Mouse (Mus musculus): ENCODE results near the gene Nectin1. TPM values are rescaled to one million over a fixed set of nuclear protein-coding genes. Genes with fewer than 3 reads are reported as not detected.

Gene Nectin1
- polyA plus RNA-seq, 1 experiment from 2014 or later: 1.5 TPM

- H3K4me3 ChIP-seq: no peak overlapping the region
- peaks cover 6% of the 10 kb centered on the region; the same call in 1 of the 2 replicates for H3K27me3 ChIP-seq (replicated peaks)
- no peak overlapping the region for H3K4me2 ChIP-seq
- no peaks in the 10 kb centered on the region for H3K9me3 ChIP-seq
- H3K27ac ChIP-seq (replicated peaks): no peak overlapping the region
- WGBS: 62% methylated on average over 5 of the region's 5 CpGs
- H3K9ac ChIP-seq: no peak overlapping the region
- H3K36me3 ChIP-seq: no peaks in the 10 kb centered on the region
- no peak for ATAC-seq (ENCODE audit: extremely low read depth, insufficient number of reproducible peaks, low FRiP score, low TSS enrichment)
- H3K4me1 ChIP-seq: peaks cover 48% of the 10 kb centered on the region
Observed at GRCm38 (mm10) chr9:43754083-43754482, 10.3 kb downstream of the Nectin1 start.

- Histone ChIP-seq H3K9ac (peak overlapping the region; percentile 47; the same call in 1 of the 2 replicates), H3K9me3 (no peaks in the 10 kb centered on the region), H3K4me1 (peaks cover 48% of the 10 kb centered on the region), H3K4me3 (0 out of 2 replicates have a peak overlapping the region, but pooled peaks have one; percentile 3), H3K27me3 (replicated peaks) (0 out of 2 replicates have a peak, but pooled peaks cover 6% of the 10 kb centered on the region), H3K36me3 (no peaks in the 10 kb centered on the region), H3K4me2 (peak overlapping the region; percentile 28), H3K27ac (replicated peaks) (0 out of 2 replicates have a peak overlapping the region, but pooled peaks have one; percentile 12)
- 32% methylated on average over 9 of the region's 9 CpGs for WGBS
- ATAC-seq (ENCODE audit: extremely low read depth, insufficient number of reproducible peaks, low FRiP score, low TSS enrichment): no peak
Observed at GRCm38 (mm10) chr9:43754768-43755197, 11.0 kb downstream of the Nectin1 start.

DNA sequence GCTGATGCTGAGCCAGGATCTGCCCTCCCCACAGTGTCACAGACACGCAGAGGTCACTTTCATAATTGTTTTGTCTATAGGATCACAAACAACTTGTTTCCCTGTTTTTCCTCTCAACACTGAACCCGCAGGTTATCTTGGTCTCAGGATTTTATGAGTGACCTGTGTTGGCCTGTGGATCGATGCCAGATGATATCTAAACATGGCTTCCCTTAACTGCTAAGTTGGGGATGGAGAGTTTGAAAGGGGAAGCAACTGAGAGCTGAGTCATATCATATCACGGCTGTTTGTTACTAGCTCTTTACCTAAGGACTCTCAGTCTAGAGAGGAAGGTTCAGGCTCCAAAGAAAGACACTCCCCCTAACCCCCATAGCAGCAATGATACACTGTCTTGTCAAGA lies 11.7 kb downstream of the Nectin1 start:
- 42% methylated on average over 4 of the region's 4 CpGs for WGBS
- Histone ChIP-seq H3K36me3 (no peaks in the 10 kb centered on the region), H3K27ac (replicated peaks) (0 out of 2 replicates have a peak overlapping the region, but pooled peaks have one; percentile 12), H3K4me2 (peak overlapping the region; percentile 28), H3K4me3 (no peak overlapping the region), H3K27me3 (replicated peaks) (0 out of 2 replicates have a peak, but pooled peaks cover 9% of the 10 kb centered on the region), H3K9me3 (no peaks in the 10 kb centered on the region), H3K9ac (peak overlapping the region; percentile 47; the same call in 1 of the 2 replicates), H3K4me1 (peaks cover 48% of the 10 kb centered on the region)
- ATAC-seq (ENCODE audit: extremely low read depth, insufficient number of reproducible peaks, low FRiP score, low TSS enrichment): no peak

DNA sequence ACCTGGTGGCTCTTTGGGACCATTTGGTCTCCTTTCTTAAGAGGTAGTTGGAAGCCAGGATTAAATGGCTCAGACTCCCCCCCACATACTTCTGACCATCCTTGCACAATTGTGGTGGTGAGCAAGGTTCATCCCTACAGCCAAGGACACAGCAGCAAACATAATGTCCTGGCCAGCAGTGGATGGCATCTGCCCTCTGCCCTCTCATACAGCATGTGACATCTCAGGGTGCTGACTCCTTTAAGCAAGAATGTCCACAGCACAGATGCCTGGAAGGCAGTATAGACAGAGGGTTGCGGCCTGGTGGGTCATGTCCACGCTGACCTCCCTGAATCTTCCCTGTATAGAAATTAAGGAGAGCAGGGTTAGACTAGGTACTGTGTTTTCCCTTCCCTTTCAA lies 12.1 kb downstream of the Nectin1 start:
- H3K36me3 ChIP-seq: no peaks in the 10 kb centered on the region
- H3K4me1 ChIP-seq: peaks cover 48% of the 10 kb centered on the region
- H3K4me2 ChIP-seq: no peak overlapping the region
- no peak for ATAC-seq (ENCODE audit: extremely low read depth, insufficient number of reproducible peaks, low FRiP score, low TSS enrichment)
- WGBS: 89% methylated on average over 2 of the region's 2 CpGs
- H3K9me3 ChIP-seq: no peaks in the 10 kb centered on the region
- H3K27me3 ChIP-seq (replicated peaks): 0 out of 2 replicates have a peak, but pooled peaks cover 9% of the 10 kb centered on the region
- no peak overlapping the region for H3K4me3 ChIP-seq
- no peak overlapping the region for H3K9ac ChIP-seq
- no peak overlapping the region for H3K27ac ChIP-seq (replicated peaks)

DNA sequence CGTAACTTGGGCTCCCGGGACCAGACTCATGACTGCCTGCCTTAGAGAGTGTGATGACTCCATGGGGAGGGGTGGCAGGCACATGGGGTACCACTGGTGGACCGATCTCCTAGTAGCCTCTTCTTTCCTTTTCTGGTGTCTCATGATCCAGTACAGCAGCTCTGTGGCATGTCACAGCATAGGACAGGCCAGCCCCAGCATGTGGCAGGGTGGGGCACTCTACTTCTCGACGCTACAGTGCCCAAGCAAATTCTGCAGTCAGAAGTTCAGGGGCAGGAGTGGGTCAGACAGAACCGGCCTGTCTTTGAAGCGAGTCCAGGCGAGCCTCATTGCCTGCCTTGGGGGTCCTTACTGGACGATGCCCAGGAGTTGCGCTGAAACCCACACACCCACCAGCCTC lies 13.4 kb downstream of the Nectin1 start:
- no peak for ATAC-seq (ENCODE audit: extremely low read depth, insufficient number of reproducible peaks, low FRiP score, low TSS enrichment)
- H3K27me3 ChIP-seq (replicated peaks): 0 out of 2 replicates have a peak, but pooled peaks cover 9% of the 10 kb centered on the region
- no peak overlapping the region for H3K9ac ChIP-seq
- H3K4me1 ChIP-seq: peaks cover 57% of the 10 kb centered on the region
- H3K27ac ChIP-seq (replicated peaks): no peak overlapping the region
- WGBS: 51% methylated on average over 10 of the region's 10 CpGs
- H3K4me2 ChIP-seq: no peak overlapping the region
- H3K9me3 ChIP-seq: no peaks in the 10 kb centered on the region
- no peaks in the 10 kb centered on the region for H3K36me3 ChIP-seq
- no peak overlapping the region for H3K4me3 ChIP-seq

GRCm38 (mm10) chr9:43757972-43758965 lies 14.5 kb downstream of the Nectin1 start:
- WGBS: 28% methylated on average over 5 of the region's 5 CpGs
- H3K4me1 ChIP-seq: peaks cover 57% of the 10 kb centered on the region
- ATAC-seq (ENCODE audit: extremely low read depth, insufficient number of reproducible peaks, low FRiP score, low TSS enrichment): no peak
- no peak overlapping the region for H3K4me3 ChIP-seq
- H3K27ac ChIP-seq (replicated peaks): peak overlapping the region; percentile 28; the same call in 1 of the 2 replicates
- H3K9ac ChIP-seq: 0 out of 2 replicates have a peak overlapping the region, but pooled peaks have one; percentile 19
- no peaks in the 10 kb centered on the region for H3K9me3 ChIP-seq
- 0 out of 2 replicates have a peak, but pooled peaks cover 9% of the 10 kb centered on the region for H3K27me3 ChIP-seq (replicated peaks)
- no peaks in the 10 kb centered on the region for H3K36me3 ChIP-seq
- H3K4me2 ChIP-seq: no peak overlapping the region

DNA sequence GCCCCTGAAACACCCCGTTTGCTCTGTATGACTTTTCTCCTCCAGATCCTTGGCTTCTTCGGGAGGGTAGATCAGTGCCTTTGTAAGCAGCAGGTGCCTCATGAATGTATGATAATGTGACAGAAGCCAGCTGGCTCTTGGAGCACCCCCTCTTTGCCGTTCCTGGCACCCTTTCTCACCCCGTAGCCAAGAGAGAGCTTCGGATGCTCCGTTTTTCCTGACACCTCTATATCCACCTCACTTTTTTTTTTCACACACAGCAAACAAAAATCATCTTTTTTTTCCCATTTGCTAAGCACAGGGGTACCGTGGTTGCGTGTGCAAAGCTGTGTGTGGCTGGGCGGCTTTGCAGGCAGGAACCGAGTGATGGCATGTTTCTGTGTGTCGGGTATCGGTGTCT lies 16.3 kb downstream of the Nectin1 start:
- 74% methylated on average over 12 of the region's 12 CpGs for WGBS
- no peak for ATAC-seq (ENCODE audit: extremely low read depth, insufficient number of reproducible peaks, low FRiP score, low TSS enrichment)
- peaks cover 47% of the 10 kb centered on the region for H3K4me1 ChIP-seq
- H3K27ac ChIP-seq (replicated peaks): no peak overlapping the region
- no peak overlapping the region for H3K9ac ChIP-seq
- H3K4me3 ChIP-seq: no peak overlapping the region
- H3K27me3 ChIP-seq (replicated peaks): 0 out of 2 replicates have a peak, but pooled peaks cover 9% of the 10 kb centered on the region
- H3K9me3 ChIP-seq: no peaks in the 10 kb centered on the region
- H3K36me3 ChIP-seq: no peaks in the 10 kb centered on the region
- no peak overlapping the region for H3K4me2 ChIP-seq

DNA sequence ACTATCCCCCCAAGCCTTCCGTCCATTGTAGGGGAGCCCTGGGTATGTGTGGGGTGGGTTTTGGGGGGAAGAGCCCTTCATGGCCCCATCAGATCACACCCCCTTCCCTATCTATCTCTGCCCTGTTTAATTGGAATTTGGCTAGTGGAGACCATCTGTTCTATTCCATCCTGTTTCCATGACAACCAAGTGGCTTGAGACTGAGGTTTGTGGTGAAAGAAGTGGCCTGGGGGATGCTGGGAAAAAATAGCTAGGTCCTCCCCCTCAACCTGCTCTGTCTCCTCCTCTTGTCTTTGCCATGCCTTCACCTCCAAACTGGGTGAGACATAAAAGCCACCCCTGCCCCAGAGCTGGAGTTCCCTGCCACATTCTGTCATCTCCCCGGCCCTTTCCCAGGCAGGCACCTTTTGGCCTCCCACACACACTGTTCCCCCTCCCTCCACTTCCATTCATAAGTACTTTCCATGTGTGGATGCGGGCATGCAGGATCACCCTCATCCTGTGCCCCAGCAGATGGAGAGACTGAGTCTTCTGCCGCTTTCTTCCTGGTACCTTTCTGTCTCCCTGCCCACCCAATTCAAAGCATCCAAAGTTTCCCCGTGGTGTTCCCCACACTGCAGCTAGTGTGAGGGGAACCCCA lies 17.5 kb downstream of the Nectin1 start:
- Histone ChIP-seq H3K9me3 (no peaks in the 10 kb centered on the region), H3K9ac (no peak overlapping the region), H3K27ac (replicated peaks) (no peak overlapping the region), H3K27me3 (replicated peaks) (0 out of 2 replicates have a peak, but pooled peaks cover 4% of the 10 kb centered on the region), H3K36me3 (no peaks in the 10 kb centered on the region), H3K4me1 (peaks cover 46% of the 10 kb centered on the region), H3K4me2 (no peak overlapping the region), H3K4me3 (no peak overlapping the region)
- ATAC-seq (ENCODE audit: extremely low read depth, insufficient number of reproducible peaks, low FRiP score, low TSS enrichment): no peak
- WGBS: 66% methylated on average over 5 of the region's 5 CpGs

- 0 out of 2 replicates have a peak, but pooled peaks cover 3% of the 10 kb centered on the region for H3K27me3 ChIP-seq (replicated peaks)
- H3K9me3 ChIP-seq: no peaks in the 10 kb centered on the region
- no peak overlapping the region for H3K9ac ChIP-seq
- H3K27ac ChIP-seq (replicated peaks): no peak overlapping the region
- peaks cover 40% of the 10 kb centered on the region for H3K4me1 ChIP-seq
- H3K4me3 ChIP-seq: no peak overlapping the region
- no peak for ATAC-seq (ENCODE audit: extremely low read depth, insufficient number of reproducible peaks, low FRiP score, low TSS enrichment)
- no peak overlapping the region for H3K4me2 ChIP-seq
- H3K36me3 ChIP-seq: no peaks in the 10 kb centered on the region
- WGBS: 68% methylated on average over 3 of the region's 3 CpGs
Observed at GRCm38 (mm10) chr9:43761941-43762340, 18.2 kb downstream of the Nectin1 start.

- Histone ChIP-seq H3K27me3 (replicated peaks) (no peaks in the 10 kb centered on the region), H3K9ac (no peak overlapping the region), H3K4me3 (no peak overlapping the region), H3K4me2 (no peak overlapping the region), H3K9me3 (no peaks in the 10 kb centered on the region), H3K27ac (replicated peaks) (no peak overlapping the region), H3K36me3 (no peaks in the 10 kb centered on the region), H3K4me1 (peaks cover 27% of the 10 kb centered on the region)
- peak; percentile 24; the same call in 1 of the 2 replicates for ATAC-seq (ENCODE audit: extremely low read depth, insufficient number of reproducible peaks, low FRiP score, low TSS enrichment)
- 51% methylated on average over 14 of the region's 14 CpGs for WGBS
Observed at GRCm38 (mm10) chr9:43765419-43766179, 21.8 kb downstream of the Nectin1 start.

Measured in heart, embryonic 13.5 days (tissue).